Mouse (Mus musculus) bone marrow macrophage, adult 2 months (primary cell): ENCODE data around the gene Fmn2.

Experiments
- CTCF ChIP-seq: IDR thresholded peaks from 2 replicates; pipeline ENCODE4 v1.5.1; 2012; ENCODE audit warnings: low read depth, mild to moderate bottlenecking, low read length, moderate library complexity
- POLR2A ChIP-seq: IDR thresholded peaks from 2 replicates; pipeline ENCODE4 v1.6.1; 2012; ENCODE audit warnings: mild to moderate bottlenecking, low read depth, low read length, borderline replicate concordance

DNA sequence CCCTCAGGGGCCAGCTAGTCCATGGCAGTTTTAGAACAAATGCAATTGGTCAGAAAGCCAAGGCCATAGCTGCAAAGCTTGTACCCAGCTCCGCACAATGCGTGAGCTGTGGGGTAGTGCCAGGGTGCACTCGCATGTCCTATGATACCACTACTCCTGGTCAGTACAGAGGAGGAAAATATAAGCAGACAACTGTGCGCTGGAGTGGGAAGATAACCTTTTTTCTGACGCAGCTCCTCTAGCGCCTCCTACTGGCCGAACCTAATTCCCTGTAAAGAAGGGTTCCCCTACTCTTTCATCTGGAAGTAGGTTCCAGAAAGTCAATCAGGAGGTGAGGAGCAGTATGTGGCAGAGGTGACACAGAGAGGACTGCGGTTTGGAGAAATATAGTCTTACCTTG, 173.0 kb downstream of the Fmn2 start:
- TF ChIP-seq CTCF (0 out of 2 replicates have a peak, but pooled peaks have one; percentile 13), POLR2A (no peak)
